Mouse (Mus musculus) telencephalon, adult 2 months (tissue): ENCODE results near the gene Carmil2.

Source experiments
- DNase-seq: peaks from one replicate; pipeline ENCODE4 v3.0.0-alpha.2; 2011; ENCODE audit warnings: low read depth, low spot score

The Carmil2 gene

DNA sequence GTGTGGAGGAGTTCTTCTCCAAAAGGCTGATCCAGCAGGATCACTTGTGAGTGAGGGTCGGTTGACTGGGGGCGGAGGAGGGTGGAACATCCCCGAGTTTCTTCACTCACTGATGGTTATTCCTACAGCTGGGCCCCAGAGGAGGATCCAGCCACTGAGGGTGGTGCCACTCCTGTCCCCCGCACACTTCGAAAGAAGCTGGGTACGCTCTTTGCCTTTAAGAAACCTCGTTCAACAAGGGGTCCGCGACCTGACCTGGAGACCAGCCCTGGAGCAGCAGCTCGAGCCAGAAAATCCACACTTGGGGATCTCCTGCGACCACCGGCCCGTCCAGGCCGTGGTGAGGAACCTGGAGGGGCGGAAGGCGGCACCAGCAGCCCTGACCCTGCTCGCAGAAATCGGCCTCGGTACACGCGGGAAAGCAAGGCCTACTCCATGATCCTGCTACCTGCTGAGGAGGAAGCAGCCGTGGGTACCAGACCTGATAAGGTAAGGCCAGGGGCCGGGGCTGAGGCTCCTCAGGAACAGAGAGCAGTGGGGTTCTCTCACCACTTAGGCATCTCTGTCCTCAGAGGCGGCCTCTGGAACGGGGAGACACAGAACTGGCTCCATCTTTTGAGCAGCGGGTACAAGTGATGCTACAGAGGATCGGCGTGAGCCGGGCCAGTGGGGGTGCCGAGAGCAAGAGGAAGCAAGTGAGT lies 9.2 kb downstream of the Carmil2 start:
- no peak for DNase-seq

DNA sequence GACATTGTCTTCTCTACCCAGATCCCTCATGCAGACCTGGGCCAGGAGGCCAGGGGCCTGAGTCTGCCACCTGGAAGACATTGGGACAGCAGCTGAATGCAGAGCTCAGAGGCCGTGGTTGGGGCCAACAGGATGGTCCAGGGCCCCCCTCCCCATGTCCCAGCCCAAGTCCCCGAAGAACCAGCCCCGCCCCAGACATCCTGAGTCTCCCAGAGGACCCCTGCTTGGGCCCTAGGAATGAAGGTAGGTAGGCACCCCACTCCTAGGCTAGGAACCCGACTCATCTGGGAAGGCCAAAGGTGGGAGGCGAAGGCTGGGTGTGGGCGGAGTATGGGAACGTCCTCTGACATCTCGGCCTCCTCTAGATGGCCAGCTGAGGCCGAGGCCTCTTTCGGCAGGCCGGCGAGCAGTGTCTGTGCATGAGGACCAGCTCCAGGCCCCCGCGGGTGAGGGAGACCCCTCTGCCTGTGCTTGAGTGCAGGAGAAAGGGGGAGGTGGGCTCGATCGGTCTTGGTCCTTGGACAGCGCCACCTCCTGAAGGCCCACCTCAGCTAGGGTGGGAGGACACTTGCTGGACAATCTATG lies 11.2 kb downstream of the Carmil2 start:
- DNase-seq: no peak

DNA sequence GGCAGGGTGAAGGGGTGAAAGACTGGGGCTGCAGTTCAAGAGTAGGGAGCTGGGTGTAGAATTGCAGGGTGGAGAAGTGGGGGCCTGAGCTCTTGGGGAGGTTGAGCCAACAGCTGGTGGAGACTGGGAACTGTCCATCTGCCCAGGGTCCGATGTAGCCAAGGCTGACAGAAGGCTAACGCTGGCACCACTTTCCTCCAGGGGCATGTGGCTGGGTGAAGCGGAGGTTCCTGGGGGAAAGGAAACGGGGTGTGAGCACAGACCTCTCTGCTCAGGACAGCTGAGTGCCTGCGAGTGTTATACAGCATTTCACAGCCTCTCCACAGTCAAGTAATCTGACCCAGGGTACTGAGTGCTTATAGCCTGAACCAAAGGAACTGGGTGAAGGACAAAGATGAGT lies 12.7 kb downstream of the Carmil2 start:
- no peak for DNase-seq

GRCm38 (mm10) chr8:105699488-105700215 lies 13.6 kb downstream of the Carmil2 start:
- DNase-seq: no peak

GRCm38 (mm10) chr8:105700566-105700965 lies 14.5 kb downstream of the Carmil2 start:
- DNase-seq: peak; percentile 50

- DNase-seq: peak; percentile 94
These were observed 15.1 kb downstream of the Carmil2 start, which contains the start of the genes Acd and Pard6a for GRCm38 (mm10) chr8:105700966-105701824. Gene Acd (minus strand): TSS chr8:105701102. Gene Pard6a (plus strand): TSS chr8:105701148.

GRCm38 (mm10) chr8:105702001-105702401 lies 15.9 kb downstream of the Carmil2 start:
- DNase-seq: no peak

DNA sequence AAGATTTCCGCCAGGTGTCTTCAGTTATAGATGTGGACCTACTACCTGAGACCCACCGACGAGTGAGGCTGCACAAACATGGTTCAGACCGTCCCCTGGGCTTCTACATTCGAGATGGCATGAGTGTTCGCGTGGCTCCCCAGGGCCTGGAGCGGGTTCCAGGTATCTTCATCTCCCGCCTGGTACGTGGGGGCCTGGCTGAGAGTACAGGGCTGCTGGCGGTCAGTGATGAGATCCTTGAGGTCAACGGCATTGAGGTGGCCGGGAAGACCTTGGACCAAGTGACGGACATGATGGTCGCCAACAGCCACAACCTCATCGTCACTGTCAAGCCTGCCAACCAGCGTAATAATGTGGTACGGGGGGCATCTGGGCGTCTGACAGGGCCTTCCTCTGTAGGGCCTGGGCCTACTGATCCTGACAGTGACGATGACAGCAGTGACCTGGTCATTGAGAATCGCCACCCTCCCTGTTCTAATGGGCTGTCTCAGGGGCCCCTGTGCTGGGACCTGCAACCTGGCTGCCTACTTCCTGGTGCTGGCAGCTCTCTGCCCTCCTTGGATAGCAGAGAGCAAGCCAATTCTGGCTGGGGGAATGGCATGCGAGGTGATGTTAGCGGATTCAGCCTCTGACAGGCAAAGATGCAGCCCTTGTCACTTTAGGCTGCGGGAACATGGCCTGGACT lies 16.8 kb downstream of the Carmil2 start:
- no peak for DNase-seq

- no peak for DNase-seq
These were observed 18.2 kb downstream of the Carmil2 start for GRCm38 (mm10) chr8:105704146-105704812.

DNA sequence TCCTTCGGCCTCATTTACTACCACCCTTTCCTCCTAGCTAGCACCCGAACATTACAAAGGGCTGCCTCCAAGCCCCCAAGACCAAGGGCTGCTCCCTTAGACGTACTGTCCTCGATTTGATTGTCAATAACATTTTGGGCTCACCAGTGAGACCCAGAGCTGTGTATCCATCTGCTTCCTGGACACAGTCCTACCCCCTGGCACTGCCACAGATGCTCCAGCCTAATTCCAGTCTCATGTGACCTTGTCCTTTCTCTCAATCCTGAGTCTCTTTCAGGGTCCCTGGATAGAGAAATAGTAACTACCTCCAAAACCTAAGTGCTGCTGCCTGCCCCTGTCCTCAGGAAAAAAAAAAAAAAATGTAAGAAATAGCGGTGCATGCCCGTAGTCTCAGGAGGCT lies 18.9 kb downstream of the Carmil2 start:
- no peak for DNase-seq

- no peak for DNase-seq
These were observed 20.4 kb downstream of the Carmil2 start for GRCm38 (mm10) chr8:105706426-105706825.

- DNase-seq: peak; percentile 91
These were observed 21.7 kb downstream of the Carmil2 start, which contains the start of the genes 4933405L10Rik and Enkd1 for GRCm38 (mm10) chr8:105707498-105708403. Gene 4933405L10Rik (plus strand): TSS chr8:105707655. Gene Enkd1 (minus strand): TSS chr8:105708210.

DNA sequence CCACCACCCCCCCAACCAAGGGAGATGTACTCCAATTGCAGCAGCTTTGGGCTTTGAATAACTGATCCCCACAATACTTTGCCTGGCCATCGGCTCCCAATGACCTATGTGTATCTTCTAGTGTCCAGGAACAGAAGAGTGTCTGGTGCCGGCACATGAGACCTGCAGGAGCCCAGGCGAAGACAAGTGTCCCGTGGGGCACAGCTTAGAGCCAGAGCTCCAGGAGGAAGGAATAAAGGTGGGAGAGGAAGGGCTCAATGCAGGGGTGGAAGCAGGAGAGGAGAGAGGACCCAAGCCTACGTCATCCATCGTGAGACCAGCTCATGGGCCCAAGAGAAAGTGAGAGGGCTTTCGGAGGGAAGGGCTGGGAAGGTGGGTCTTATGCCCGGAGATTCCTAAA lies 22.6 kb downstream of the Carmil2 start:
- DNase-seq: no peak

GRCm38 (mm10) chr8:105709317-105709716 lies 23.2 kb downstream of the Carmil2 start:
- no peak for DNase-seq

GRCm38 (mm10) chr8:105712286-105712685 lies 26.2 kb downstream of the Carmil2 start:
- DNase-seq: no peak

DNA sequence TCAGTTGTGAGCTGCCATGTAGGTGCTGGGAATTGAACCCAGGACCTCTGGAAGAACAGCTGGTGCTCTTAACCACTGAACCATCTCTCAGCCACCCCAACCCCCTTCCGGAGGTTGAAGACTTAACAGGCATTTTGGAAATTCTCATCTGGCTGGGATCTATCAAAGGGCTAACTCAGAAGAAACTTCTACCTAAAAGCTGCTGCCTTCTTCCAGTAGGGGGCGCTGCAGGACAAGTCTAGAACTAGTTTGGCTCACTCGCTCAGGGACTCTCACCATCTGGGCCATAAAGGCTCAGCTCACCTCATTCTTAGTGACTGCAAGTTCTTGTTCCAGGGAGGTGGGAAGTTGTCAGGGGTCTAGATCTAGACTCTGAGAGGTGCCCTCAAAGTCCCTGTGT lies 28.1 kb downstream of the Carmil2 start:
- DNase-seq: peak; percentile 52

GRCm38 (mm10) chr8:105715042-105715441 lies 29.0 kb downstream of the Carmil2 start:
- DNase-seq: no peak

- no peak for DNase-seq
These were observed 30.4 kb downstream of the Carmil2 start for GRCm38 (mm10) chr8:105716302-105716945.

DNA sequence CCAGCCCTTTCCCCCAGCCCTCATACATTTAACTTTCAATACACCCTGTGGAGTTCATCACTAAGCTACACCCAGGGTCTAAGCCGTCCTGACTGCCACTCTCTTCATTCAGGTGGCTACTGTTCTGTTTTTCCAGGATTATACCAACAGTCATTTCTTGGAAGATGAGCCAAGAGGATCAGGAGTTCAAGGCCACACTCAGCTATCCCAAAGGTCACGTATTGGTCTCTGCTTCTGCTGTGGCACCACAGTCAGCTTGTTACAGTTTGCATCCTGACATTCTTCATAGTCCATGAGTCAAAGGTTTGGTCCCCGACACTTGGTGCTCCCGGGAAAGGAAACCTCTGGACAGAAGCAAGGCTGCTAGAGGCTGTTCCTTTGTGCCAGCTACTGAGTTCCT lies 33.6 kb downstream of the Carmil2 start:
- DNase-seq: no peak
